Mouse (Mus musculus) embryonic facial prominence, embryonic 11.5 days (tissue): ENCODE results near the gene Zc3h8. TPM values are rescaled to one million over a fixed set of nuclear protein-coding genes. Genes with fewer than 3 reads are reported as not detected.
A peak's percentile ranks its signal among the peaks of the same experiment; 100 is the strongest.

Experiments
- ATAC-seq: fragments of 200-750 bp; cut with Nextera tagmentation; replicated peaks from 2 replicates; pipeline ENCODE4 v1.8.0; 2017; ENCODE audit warnings: low read depth; ENCODE audit not compliant: insufficient number of reproducible peaks, low FRiP score, low TSS enrichment
- DNase-seq: peaks from one replicate; pipeline ENCODE4 v3.0.0-alpha.2; 2015; ENCODE audit warnings: low spot score
- H3K27ac ChIP-seq: fragments of 300-500 bp; sonication (generic); replicated peaks from 2 replicates; pipeline ENCODE4 v1.5.1; 2014; ENCODE audit warnings: mild to moderate bottlenecking, low read depth, low read length, control low read depth
- H3K27me3 ChIP-seq: fragments of 300-500 bp; sonication (generic); 2 replicates; pipeline ENCODE4 v1.6.1; 2014; ENCODE audit warnings: mild to moderate bottlenecking, low read length, moderate library complexity, mixed read lengths; ENCODE audit not compliant: control insufficient read depth, insufficient read depth
- H3K36me3 ChIP-seq: fragments of 300-500 bp; sonication (generic); replicated peaks from 2 replicates; pipeline ENCODE4 v1.6.1; 2014; ENCODE audit warnings: low read depth, mild to moderate bottlenecking, low read length, moderate library complexity, mixed read lengths; ENCODE audit not compliant: control insufficient read depth, insufficient read depth
- H3K4me1 ChIP-seq: fragments of 300-500 bp; sonication (generic); 2 replicates; pipeline ENCODE4 v1.6.1; 2014; ENCODE audit warnings: low read length, mixed read lengths; ENCODE audit not compliant: control insufficient read depth, insufficient read depth
- H3K4me2 ChIP-seq: fragments of 300-500 bp; sonication (generic); 2 replicates; pipeline ENCODE4 v1.6.1; 2014; ENCODE audit warnings: low read depth, mild to moderate bottlenecking, control low read depth, low read length, moderate library complexity
- H3K4me3 ChIP-seq: fragments of 300-500 bp; sonication (generic); 2 replicates; pipeline ENCODE4 v1.5.1; 2014; ENCODE audit warnings: low read depth, low read length, control low read depth
- H3K9ac ChIP-seq: fragments of 300-500 bp; sonication (generic); replicated peaks from 2 replicates; pipeline ENCODE4 v1.6.1; 2014; ENCODE audit warnings: mild to moderate bottlenecking, control low read depth, low read length
- H3K9me3 ChIP-seq: fragments of 300-500 bp; sonication (generic); replicated peaks from 2 replicates; pipeline ENCODE4 v1.6.1; 2016; ENCODE audit warnings: mild to moderate bottlenecking, low read length, inconsistent platforms, mixed read lengths; ENCODE audit not compliant: control insufficient read depth
- WGBS: fragments of 180-500 bp; shearing (Covaris S2); extraction: QIAGEN DNeasy Blood & Tissue Kit; methylation state at CpG from one replicate; pipeline ENCODE4 v1.1.7; 2014; 5-methylcytosine and 5-hydroxymethylcytosine counted together
- polyA plus RNA-seq: library from polyadenylated mRNA; unstranded; fragments of >200 nt; fragmentation: Nextera tagmentation; extraction: Ambion mirVana; gene quantifications from 2 replicates; pipeline ENCODE4 v1.2.1, GENCODE M21; 2014

The Zc3h8 gene
- polyA plus RNA-seq: 10.9 and 11.0 TPM in 2 replicates

GRCm38 (mm10) chr2:128943538-128944528 is at the start of gene Zc3h8:
Gene Zc3h8, minus strand, starts transcription at chr2:128944077.
- H3K4me1 ChIP-seq: no peaks in the 10 kb centered on the region
- 2% methylated on average over 65 of the region's 65 CpGs for WGBS
- H3K27me3 ChIP-seq: no peaks in the 10 kb centered on the region
- peak; percentile 90 for ATAC-seq
- H3K36me3 ChIP-seq: no peaks in the 10 kb centered on the region
- H3K27ac ChIP-seq: peak within 1 kb of the TSS; percentile 73
- DNase-seq: peak; percentile 99
- peak within 1 kb of the TSS; percentile 73 for H3K4me2 ChIP-seq
- peak within 1 kb of the TSS; percentile 73 for H3K4me3 ChIP-seq
- H3K9me3 ChIP-seq: no peaks in the 10 kb centered on the region
- peak within 1 kb of the TSS; percentile 81 for H3K9ac ChIP-seq

- no peak for ATAC-seq
- DNase-seq: no peak
- WGBS: 86% methylated on average over 3 of the region's 3 CpGs
Observed at GRCm38 (mm10) chr2:128984746-128985145, 40.9 kb upstream of the Zc3h8 start.

GRCm38 (mm10) chr2:128975572-128975971 is 31.7 kb upstream of the Zc3h8 start:
- WGBS: 78% methylated on average over 4 of the region's 4 CpGs
- Histone ChIP-seq H3K4me2 (no peak overlapping the region), H3K27ac (no peak overlapping the region), H3K36me3 (no peaks in the 10 kb centered on the region), H3K9me3 (no peaks in the 10 kb centered on the region), H3K4me3 (no peak overlapping the region), H3K27me3 (no peaks in the 10 kb centered on the region), H3K4me1 (no peaks in the 10 kb centered on the region), H3K9ac (no peak overlapping the region)
- no peak for DNase-seq
- ATAC-seq: no peak

More at GRCm38 (mm10) chr2:128984746-128985145, 40.9 kb upstream of the Zc3h8 start:
- Histone ChIP-seq H3K4me1 (no peaks in the 10 kb centered on the region), H3K27ac (no peak overlapping the region), H3K27me3 (no peaks in the 10 kb centered on the region), H3K4me3 (no peak overlapping the region), H3K36me3 (no peaks in the 10 kb centered on the region), H3K4me2 (no peak overlapping the region), H3K9me3 (no peaks in the 10 kb centered on the region), H3K9ac (no peak overlapping the region)

- no peaks in the 10 kb centered on the region for H3K9me3 ChIP-seq
- H3K4me3 ChIP-seq: no peak overlapping the region
- H3K27ac ChIP-seq: no peak overlapping the region
- no peaks in the 10 kb centered on the region for H3K36me3 ChIP-seq
- H3K27me3 ChIP-seq: no peaks in the 10 kb centered on the region
- DNase-seq (no peak), ATAC-seq (no peak)
- no peak overlapping the region for H3K9ac ChIP-seq
- H3K4me2 ChIP-seq: no peak overlapping the region
- no peaks in the 10 kb centered on the region for H3K4me1 ChIP-seq
Observed at GRCm38 (mm10) chr2:128972301-128972700, 28.4 kb upstream of the Zc3h8 start.

- H3K9ac ChIP-seq: peak overlapping the region; percentile 100; the same call in 1 of the 2 replicates
- H3K27ac ChIP-seq: no peak overlapping the region
- H3K4me3 ChIP-seq: peak overlapping the region; percentile 76
- no peaks in the 10 kb centered on the region for H3K36me3 ChIP-seq
- no peaks in the 10 kb centered on the region for H3K9me3 ChIP-seq
- ATAC-seq (no peak), DNase-seq (no peak)
- peak overlapping the region; percentile 73 for H3K4me2 ChIP-seq
- H3K4me1 ChIP-seq: no peaks in the 10 kb centered on the region
- no peaks in the 10 kb centered on the region for H3K27me3 ChIP-seq
Observed at GRCm38 (mm10) chr2:128968475-128969083, 24.7 kb upstream of the Zc3h8 start.

GRCm38 (mm10) chr2:128967661-128968441 is 24.0 kb upstream of the Zc3h8 start, which contains the start of gene Gm10762:
Gene Gm10762, minus strand, starts transcription at chr2:128967725.
- H3K36me3 ChIP-seq: no peaks in the 10 kb centered on the region
- peak; percentile 77 for ATAC-seq

GRCm38 (mm10) chr2:128966641-128967580 is 23.0 kb upstream of the Zc3h8 start, which contains the start of gene Zc3h6:
Gene Zc3h6, plus strand, starts transcription at chr2:128967402.
- peak; percentile 98 for ATAC-seq
- under 1% methylated on average over 65 of the region's 65 CpGs for WGBS
- Histone ChIP-seq H3K27me3 (no peaks in the 10 kb centered on the region), H3K4me3 (peak within 1 kb of the TSS; percentile 76), H3K4me1 (no peaks in the 10 kb centered on the region), H3K36me3 (no peaks in the 10 kb centered on the region), H3K4me2 (peak within 1 kb of the TSS; percentile 73), H3K27ac (peak within 1 kb of the TSS; percentile 100), H3K9ac (peak within 1 kb of the TSS; percentile 100), H3K9me3 (no peaks in the 10 kb centered on the region)
- DNase-seq: peak; percentile 99

More at GRCm38 (mm10) chr2:128967661-128968441, 24.0 kb upstream of the Zc3h8 start, which contains the start of gene Gm10762:
- H3K4me3 ChIP-seq: peak within 1 kb of the TSS; percentile 76
- peak; percentile 79 for DNase-seq
- H3K27me3 ChIP-seq: no peaks in the 10 kb centered on the region
- H3K9me3 ChIP-seq: no peaks in the 10 kb centered on the region
- under 1% methylated on average over 55 of the region's 80 CpGs for WGBS
- H3K9ac ChIP-seq: peak within 1 kb of the TSS; percentile 100
- H3K4me2 ChIP-seq: peak within 1 kb of the TSS; percentile 73
- H3K4me1 ChIP-seq: no peaks in the 10 kb centered on the region
- H3K27ac ChIP-seq: peak within 1 kb of the TSS; percentile 100
